18 mouse cellular contexts compared by ENCODE assay signal in genomic region chr4:8962959-8963572, GRCm38 (mm10).
DNase-seq lines count a peak whose midpoint lies in the region; ATAC-seq lines count a peak whose summit lies in the region.
"Had no signal": no experiment of that assay in that cellular context is flagged by ENCODE, and none has a peak within 500 bp of the region (broad histone marks: within the 10 kb centered on the region; RNA-seq: fewer than 3 reads in every experiment).

No protein-coding gene starts in this region.

- H3K9me3 ChIP-seq in embryonic facial prominence, embryonic 15.5 days (replicated peaks) = no peaks in the 10 kb centered on the region

- no peak overlapping the region for H3K4me3 ChIP-seq in embryonic facial prominence, embryonic 15.5 days (replicated peaks)
- H3K4me3 ChIP-seq: erythroblast, embryonic 14.5 days; megakaryocyte, embryonic 14.5 days had no signal

- no peaks in the 10 kb centered on the region for H3K36me3 ChIP-seq in embryonic facial prominence, embryonic 15.5 days

- 0 out of 2 replicates have a peak overlapping the region, but pooled peaks have one; percentile 15 for H3K4me2 ChIP-seq in embryonic facial prominence, embryonic 15.5 days (replicated peaks)

- no peak overlapping the region for H3K9ac ChIP-seq in embryonic facial prominence, embryonic 15.5 days
- H3K9ac ChIP-seq: liver, postnatal 0 days had no signal

- peak; percentile 31 to 43 for DNase-seq in cerebellum, postnatal 10 days
- no peak for DNase-seq in cerebellum, adult 9-11 months
- peak; percentile 25 to 37 for DNase-seq in heart, adult 18-20 months
- no peak for DNase-seq in heart, adult 8-10 months (ENCODE audit: low spot score)
- DNase-seq in heart, postnatal 4 days = peak; percentile 44
- DNase-seq in left cerebral cortex, adult 9 months (ENCODE audit: low spot score in 2 of 2) = no peak
- DNase-seq in layer of hippocampus, adult 11-12 months (ENCODE audit: low spot score) = no peak
- DNase-seq: adrenal gland, postnatal 25 days; cerebellum, adult 8-10 months; kidney, adult 18-20 months; kidney, postnatal 14 days; liver, postnatal 0 days; lung, postnatal 14 days; thymus, adult 2 months had no signal

- H3K27ac ChIP-seq in embryonic facial prominence, embryonic 15.5 days (replicated peaks) = no peak overlapping the region

- H3K27me3 ChIP-seq in embryonic facial prominence, embryonic 15.5 days = no peaks in the 10 kb centered on the region; the same call in 1 of the 2 replicates

- ATAC-seq in embryonic facial prominence, embryonic 15.5 days (ENCODE audit: insufficient number of reproducible peaks, low FRiP score, low TSS enrichment, low read depth) = no peak
- ATAC-seq: hindbrain, embryonic 16.5 days; liver, postnatal 0 days had no signal

- 31% methylated on average over 9 of the region's 9 CpGs for WGBS in embryonic facial prominence, embryonic 15.5 days

- peaks cover 9% of the 10 kb centered on the region; the same call in 1 of the 2 replicates for H3K4me1 ChIP-seq in embryonic facial prominence, embryonic 15.5 days

Comparison
In these comparisons a context has a peak if more than half of its experiments do, and no peak if none do; other contexts are left out.
1. DNase-seq: peak in cerebellum, postnatal 10 days (2 of 2), heart, adult 18-20 months (2 of 2) and heart, postnatal 4 days (single experiment); none in cerebellum, adult 9-11 months (single experiment), heart, adult 8-10 months (single experiment), left cerebral cortex, adult 9 months (0 of 2) and layer of hippocampus, adult 11-12 months (single experiment).